Mouse (Mus musculus) WW6 (cell line): ENCODE data around the gene Ppp2r2c.

ENCODE experiments used
- DNase-seq: peaks from one replicate; pipeline ENCODE4 v3.0.0-alpha.2; 2013; ENCODE audit warnings: low read depth, low spot score

Ppp2r2c gene

GRCm38 (mm10) chr5:36897999-36898398, 29.7 kb downstream of the Ppp2r2c start:
- DNase-seq: no peak

- no peak for DNase-seq
These were observed 30.2 kb downstream of the Ppp2r2c start for GRCm38 (mm10) chr5:36898415-36899109.

- DNase-seq: no peak
These were observed 31.1 kb downstream of the Ppp2r2c start for GRCm38 (mm10) chr5:36899392-36899791.

GRCm38 (mm10) chr5:36900189-36900619, 31.9 kb downstream of the Ppp2r2c start:
- DNase-seq: no peak

GRCm38 (mm10) chr5:36902807-36903206, 34.5 kb downstream of the Ppp2r2c start:
- DNase-seq: peak; percentile 61

- no peak for DNase-seq
These were observed 35.8 kb downstream of the Ppp2r2c start for GRCm38 (mm10) chr5:36904131-36904530.

GRCm38 (mm10) chr5:36904703-36905102, 36.4 kb downstream of the Ppp2r2c start:
- DNase-seq: no peak

- no peak for DNase-seq
These were observed 36.9 kb downstream of the Ppp2r2c start for GRCm38 (mm10) chr5:36905216-36905615.

- no peak for DNase-seq
These were observed 39.4 kb downstream of the Ppp2r2c start for GRCm38 (mm10) chr5:36907695-36908094.

GRCm38 (mm10) chr5:36909545-36909944, 41.2 kb downstream of the Ppp2r2c start:
- no peak for DNase-seq

GRCm38 (mm10) chr5:36910980-36911379, 42.7 kb downstream of the Ppp2r2c start:
- no peak for DNase-seq

- DNase-seq: no peak
These were observed 43.5 kb downstream of the Ppp2r2c start for GRCm38 (mm10) chr5:36911759-36912352.

GRCm38 (mm10) chr5:36912602-36913310, 44.4 kb downstream of the Ppp2r2c start:
- DNase-seq: no peak

- no peak for DNase-seq
These were observed 46.9 kb downstream of the Ppp2r2c start for GRCm38 (mm10) chr5:36915256-36915655.

- no peak for DNase-seq
These were observed 48.3 kb downstream of the Ppp2r2c start for GRCm38 (mm10) chr5:36916581-36916980.

GRCm38 (mm10) chr5:36917245-36917644, 48.9 kb downstream of the Ppp2r2c start:
- DNase-seq: no peak

GRCm38 (mm10) chr5:36918016-36918415, 49.7 kb downstream of the Ppp2r2c start:
- no peak for DNase-seq

GRCm38 (mm10) chr5:36920072-36920471, 51.8 kb downstream of the Ppp2r2c start:
- DNase-seq: no peak

GRCm38 (mm10) chr5:36921871-36922270, 53.6 kb downstream of the Ppp2r2c start:
- no peak for DNase-seq

- no peak for DNase-seq
These were observed 54.5 kb downstream of the Ppp2r2c start for GRCm38 (mm10) chr5:36922811-36923210.

- DNase-seq: no peak
These were observed 55.8 kb downstream of the Ppp2r2c start for GRCm38 (mm10) chr5:36923826-36924700.

GRCm38 (mm10) chr5:36928701-36929100, 60.4 kb downstream of the Ppp2r2c start:
- no peak for DNase-seq
